8 mouse cellular contexts compared by ENCODE assay signal in the genomic region with DNA sequence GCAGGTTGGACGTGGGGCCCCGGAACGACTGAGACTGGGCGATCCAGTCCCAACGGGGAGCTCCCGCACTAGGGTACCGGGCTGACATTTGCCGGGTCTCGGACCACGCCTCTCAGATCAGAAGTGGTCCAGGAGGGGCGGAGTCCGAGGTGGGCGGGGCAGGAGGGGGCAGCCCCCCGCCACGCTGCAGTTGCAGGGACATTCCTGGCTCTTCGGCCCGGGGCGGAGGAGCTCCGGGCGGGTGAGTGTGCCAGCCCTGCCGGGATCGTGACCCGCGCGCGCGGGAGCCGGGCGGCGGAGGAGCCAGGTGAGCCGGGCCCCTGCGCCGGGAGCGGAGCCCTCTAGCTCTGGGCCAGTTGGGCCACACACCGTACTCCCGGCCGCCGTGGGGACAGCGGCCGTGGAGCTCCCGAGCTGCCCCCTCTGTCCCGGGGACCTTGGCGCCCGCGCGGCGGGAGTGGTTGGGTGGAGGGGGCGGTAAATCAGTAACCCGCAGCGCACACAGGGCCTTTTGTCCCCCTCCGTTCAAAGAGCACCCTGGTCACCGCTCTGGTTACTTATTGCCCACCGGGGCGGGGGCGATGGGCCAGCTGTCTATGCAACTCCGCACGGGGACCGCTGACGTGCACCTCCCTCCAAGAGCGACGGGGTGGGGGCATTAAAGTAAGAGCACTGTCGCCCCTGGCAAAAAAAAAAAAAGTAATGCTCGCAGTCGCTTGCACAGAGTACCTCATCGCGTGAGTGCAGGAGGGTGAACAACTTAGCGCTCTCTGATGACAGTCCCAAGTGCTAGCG. TPM values are rescaled to one million over a fixed set of nuclear protein-coding genes. Genes with fewer than 3 reads are reported as not detected.
DNase-seq lines count a peak whose midpoint lies in the region; ATAC-seq and TF ChIP-seq lines count a peak whose summit lies in the region.

Gene Fgfr4, plus strand, starts transcription at position 20 of the 795 bp plus-strand sequence.

- H3K4me3 ChIP-seq in C2C12 (ENCODE audit: insufficient read depth, poor library complexity, severe bottlenecking), result peak within 1 kb of the TSS; percentile 18
- peak within 1 kb of the TSS; percentile 55 for H3K4me3 ChIP-seq in forebrain, embryonic 15.5 days
- peak within 1 kb of the TSS; percentile 61 for H3K4me3 ChIP-seq in lung, embryonic 14.5 days (ENCODE audit: low read depth, low read length)
- H3K4me3 ChIP-seq in stomach, embryonic 15.5 days (replicated peaks), result peak within 1 kb of the TSS; percentile 61

- no peaks in the 10 kb centered on the region for H3K36me3 ChIP-seq in C2C12 (ENCODE audit: control insufficient read depth, insufficient read depth)
- no peaks in the 10 kb centered on the region for H3K36me3 ChIP-seq in forebrain, embryonic 15.5 days
- peaks cover 10% of the 10 kb centered on the region; the same call in 1 of the 2 replicates for H3K36me3 ChIP-seq in lung, embryonic 14.5 days (ENCODE audit: insufficient read depth)
- H3K36me3 ChIP-seq in stomach, embryonic 15.5 days, result no peaks in the 10 kb centered on the region

- H3K79me2 ChIP-seq in C2C12 (ENCODE audit: control insufficient read depth, insufficient read depth), result no peaks in the 10 kb centered on the region

- peak within 1 kb of the TSS; percentile 99 for H3K4me2 ChIP-seq in forebrain, embryonic 15.5 days (replicated peaks)
- peak within 1 kb of the TSS; percentile 84 for H3K4me2 ChIP-seq in lung, embryonic 14.5 days
- peak within 1 kb of the TSS; percentile 96 for H3K4me2 ChIP-seq in stomach, embryonic 15.5 days

- WGBS in forebrain, embryonic 15.5 days, result 2% methylated on average over 68 of the region's 68 CpGs
- WGBS in lung, embryonic 14.5 days, result 2% methylated on average over 68 of the region's 68 CpGs
- 1% methylated on average over 68 of the region's 68 CpGs for WGBS in stomach, embryonic 15.5 days

- H3K9me3 ChIP-seq in forebrain, embryonic 15.5 days, result no peaks in the 10 kb centered on the region
- H3K9me3 ChIP-seq in lung, embryonic 14.5 days (ENCODE audit: low read depth, low read length), result no peaks in the 10 kb centered on the region
- H3K9me3 ChIP-seq in stomach, embryonic 15.5 days, result no peaks in the 10 kb centered on the region

- TF ChIP-seq CTCF in C2C12 (IDR thresholded peaks at IDR 0.05; ENCODE audit: control insufficient read depth, insufficient read depth, insufficient read length), result no peak
- TF ChIP-seq CTCF in lung, embryonic 14.5 days (IDR thresholded peaks at IDR 0.05; ENCODE audit: low read depth), result no peak

- H3ac ChIP-seq in C2C12 (ENCODE audit: control insufficient read depth, insufficient read length, low read depth), result peak within 1 kb of the TSS; percentile 19

- DNase-seq in adrenal gland, adult (ENCODE audit: inconsistent age in 2 of 2, low spot score in 1 of 2), result peak; percentile 82 to 92
- DNase-seq in kidney, adult 11 months, result peak; percentile 91
- peak; percentile 82 for DNase-seq in lung, embryonic 14.5 days
- no peak for DNase-seq in right cerebral cortex, postnatal 4 days
- DNase-seq in frontal cortex, adult 2 months (ENCODE audit: extremely low spot score in 1 of 2, low spot score in 1 of 2), result no peak

- no peaks in the 10 kb centered on the region for H3K27me3 ChIP-seq in C2C12 (ENCODE audit: control insufficient read depth, insufficient read depth, insufficient read length)
- peaks cover 7% of the 10 kb centered on the region; the same call in 1 of the 2 replicates for H3K27me3 ChIP-seq in forebrain, embryonic 15.5 days
- H3K27me3 ChIP-seq in lung, embryonic 14.5 days (ENCODE audit: insufficient read depth, low read length), result peaks cover 18% of the 10 kb centered on the region
- no peaks in the 10 kb centered on the region for H3K27me3 ChIP-seq in stomach, embryonic 15.5 days (replicated peaks)

- peak within 1 kb of the TSS; percentile 53 for H3K9ac ChIP-seq in forebrain, embryonic 15.5 days (replicated peaks)
- H3K9ac ChIP-seq in lung, embryonic 14.5 days, result peak within 1 kb of the TSS; percentile 64
- peak within 1 kb of the TSS; percentile 38; the same call in 1 of the 2 replicates for H3K9ac ChIP-seq in stomach, embryonic 15.5 days

- peak; percentile 23; the same call in 1 of the 2 replicates for ATAC-seq in forebrain, embryonic 15.5 days (replicated peaks)
- peak; percentile 73 for ATAC-seq in lung, embryonic 14.5 days (ENCODE audit: insufficient read depth)
- ATAC-seq in stomach, embryonic 15.5 days (ENCODE audit: insufficient read depth, low FRiP score, low read depth), result peak; percentile 79

- no peak within 1 kb of the TSS for H3K27ac ChIP-seq in forebrain, embryonic 15.5 days (replicated peaks)
- peak within 1 kb of the TSS; percentile 80 for H3K27ac ChIP-seq in lung, embryonic 14.5 days (ENCODE audit: low read depth)
- H3K27ac ChIP-seq in stomach, embryonic 15.5 days, result peak within 1 kb of the TSS; percentile 81

- H3K79me3 ChIP-seq in C2C12 (ENCODE audit: low read depth), result no peaks in the 10 kb centered on the region

- peaks cover 11% of the 10 kb centered on the region for H3K4me1 ChIP-seq in forebrain, embryonic 15.5 days
- H3K4me1 ChIP-seq in lung, embryonic 14.5 days (ENCODE audit: insufficient read depth), result no peaks in the 10 kb centered on the region; the same call in 1 of the 2 replicates
- H3K4me1 ChIP-seq in stomach, embryonic 15.5 days, result peaks cover 9% of the 10 kb centered on the region; the same call in 1 of the 2 replicates

TF ChIP-seq in C2C12, 6 proteins besides CTCF, POLR2A, EP300 and RAD21:
- no peak for TF ChIP-seq FOSL1 (IDR thresholded peaks at IDR 0.05; ENCODE audit: insufficient read depth, low read length, poor library complexity, severe bottlenecking)
- no peak for TF ChIP-seq MYOG (IDR thresholded peaks at IDR 0.05; ENCODE audit: control insufficient read depth, extremely low read depth, insufficient read length)
- no peak for TF ChIP-seq USF1 (IDR thresholded peaks at IDR 0.05; ENCODE audit: low read depth)
- TF ChIP-seq MAX (IDR thresholded peaks at IDR 0.05), result no peak
- no peak for TF ChIP-seq MYOD1 (IDR thresholded peaks at IDR 0.05; ENCODE audit: control insufficient read depth, insufficient read length, low read depth)
- no peak for TF ChIP-seq CEBPB (IDR thresholded peaks at IDR 0.05; ENCODE audit: low read depth)

RNA-seq across cellular contexts. Expression of gene Fgfr4, which starts in this region (rescaled TPM):
- 2.8 TPM for polyA plus RNA-seq in C2C12 (2012; fragmentation: generic; extraction: Trizol)
- 0.51 and 1.1 TPM in 2 replicates for polyA plus RNA-seq in forebrain, embryonic 15.5 days (2015; fragmentation: Nextera tagmentation; extraction: Ambion mirVana)
- polyA plus RNA-seq in lung, embryonic 14.5 days (2014; fragmentation: Nextera tagmentation; extraction: Ambion mirVana), result 14.6 and 17.3 TPM in 2 replicates
- polyA plus RNA-seq in stomach, embryonic 15.5 days (2015; fragmentation: Nextera tagmentation; extraction: Ambion mirVana), result 7.6 and 8.4 TPM in 2 replicates
- 0.38 and 0.54 TPM in 2 replicates for polyA plus RNA-seq in frontal cortex, adult 2 months (2012; rRNA removed)

Comparison
In these comparisons a context has a peak if more than half of its experiments do, and no peak if none do; other contexts are left out.
1. DNase-seq: peak in adrenal gland, adult (2 of 2), kidney, adult 11 months (single experiment) and lung, embryonic 14.5 days (single experiment); none in right cerebral cortex, postnatal 4 days (single experiment) and frontal cortex, adult 2 months (0 of 2).
2. ATAC-seq: peak in every context shown above with its lines; median percentile 79 in stomach, embryonic 15.5 days; 73 in lung, embryonic 14.5 days; 23 in forebrain, embryonic 15.5 days.
3. Peak in every context shown above with its lines, with median percentiles within 50 percentile points of each other: H3K4me3 ChIP-seq, H3K4me2 ChIP-seq and H3K9ac ChIP-seq.